Mouse (Mus musculus) stomach, postnatal 0 days (tissue): ENCODE results near the gene Midn. TPM values are rescaled to one million over a fixed set of nuclear protein-coding genes. Genes with fewer than 3 reads are reported as not detected.
A peak's percentile ranks its signal among the peaks of the same experiment; 100 is the strongest.

Experiments used
- ATAC-seq: fragments of 200-750 bp; cut with Nextera tagmentation; 2 replicates; pipeline ENCODE4 v1.8.0; 2017; ENCODE audit not compliant: low FRiP score, low TSS enrichment
- DNase-seq: peaks from one replicate; pipeline ENCODE4 v3.0.0-alpha.2; 2016; ENCODE audit warnings: low spot score
- H3K27ac ChIP-seq: fragments of 300-500 bp; sonication (generic); replicated peaks from 2 replicates; pipeline ENCODE4 v1.5.1; 2014; ENCODE audit warnings: mild to moderate bottlenecking, control low read depth
- H3K27me3 ChIP-seq: fragments of 300-500 bp; sonication (generic); 2 replicates; pipeline ENCODE4 v1.6.1; 2014; ENCODE audit warnings: low read length; ENCODE audit not compliant: control insufficient read depth, insufficient read depth
- H3K36me3 ChIP-seq: fragments of 300-500 bp; sonication (generic); 2 replicates; pipeline ENCODE4 v1.6.1; 2014; ENCODE audit warnings: low read length, mixed read lengths; ENCODE audit not compliant: control insufficient read depth, insufficient read depth
- H3K4me1 ChIP-seq: fragments of 300-500 bp; sonication (generic); replicated peaks from 2 replicates; pipeline ENCODE4 v1.6.1; 2014; ENCODE audit warnings: antibody characterized with exemption; ENCODE audit not compliant: control insufficient read depth, insufficient read depth
- H3K4me2 ChIP-seq: fragments of 300-500 bp; sonication (generic); replicated peaks from 2 replicates; pipeline ENCODE4 v1.6.1; 2014; ENCODE audit warnings: low read depth, mild to moderate bottlenecking, control low read depth, moderate library complexity
- H3K4me3 ChIP-seq: fragments of 300-500 bp; sonication (generic); 2 replicates; pipeline ENCODE4 v1.5.1; 2014; ENCODE audit warnings: low read depth, low read length, control low read depth
- H3K9ac ChIP-seq: fragments of 300-500 bp; sonication (generic); 2 replicates; pipeline ENCODE4 v1.6.1; 2014; ENCODE audit warnings: mild to moderate bottlenecking, low read length, control low read depth, mixed read lengths
- H3K9me3 ChIP-seq: fragments of 300-500 bp; sonication (generic); 2 replicates; pipeline ENCODE4 v1.6.1; 2016; ENCODE audit warnings: low read length; ENCODE audit not compliant: control insufficient read depth
- CTCF ChIP-seq: IDR thresholded peaks from 2 replicates; pipeline ENCODE4 v1.5.1; 2016; ENCODE audit warnings: antibody characterized with exemption, low read depth, mild to moderate bottlenecking, moderate library complexity
- EP300 ChIP-seq: optimal IDR thresholded peaks from 2 replicates; pipeline ENCODE3; 2016; ENCODE audit warnings: antibody characterized with exemption
- WGBS: fragments of 180-500 bp; shearing (Covaris S2); extraction: QIAGEN DNeasy Blood & Tissue Kit; methylation state at CpG from one replicate; pipeline ENCODE4 v1.1.7; 2014; 5-methylcytosine and 5-hydroxymethylcytosine counted together
- polyA plus RNA-seq: library from polyadenylated mRNA; unstranded; fragments of >200 nt; fragmentation: Nextera tagmentation; extraction: Ambion mirVana; gene quantifications from 2 replicates; pipeline ENCODE4 v1.2.1, GENCODE M21; 2015

The Midn gene
- polyA plus RNA-seq, 1 experiment from 2014 or later = 9.6 TPM

DNA sequence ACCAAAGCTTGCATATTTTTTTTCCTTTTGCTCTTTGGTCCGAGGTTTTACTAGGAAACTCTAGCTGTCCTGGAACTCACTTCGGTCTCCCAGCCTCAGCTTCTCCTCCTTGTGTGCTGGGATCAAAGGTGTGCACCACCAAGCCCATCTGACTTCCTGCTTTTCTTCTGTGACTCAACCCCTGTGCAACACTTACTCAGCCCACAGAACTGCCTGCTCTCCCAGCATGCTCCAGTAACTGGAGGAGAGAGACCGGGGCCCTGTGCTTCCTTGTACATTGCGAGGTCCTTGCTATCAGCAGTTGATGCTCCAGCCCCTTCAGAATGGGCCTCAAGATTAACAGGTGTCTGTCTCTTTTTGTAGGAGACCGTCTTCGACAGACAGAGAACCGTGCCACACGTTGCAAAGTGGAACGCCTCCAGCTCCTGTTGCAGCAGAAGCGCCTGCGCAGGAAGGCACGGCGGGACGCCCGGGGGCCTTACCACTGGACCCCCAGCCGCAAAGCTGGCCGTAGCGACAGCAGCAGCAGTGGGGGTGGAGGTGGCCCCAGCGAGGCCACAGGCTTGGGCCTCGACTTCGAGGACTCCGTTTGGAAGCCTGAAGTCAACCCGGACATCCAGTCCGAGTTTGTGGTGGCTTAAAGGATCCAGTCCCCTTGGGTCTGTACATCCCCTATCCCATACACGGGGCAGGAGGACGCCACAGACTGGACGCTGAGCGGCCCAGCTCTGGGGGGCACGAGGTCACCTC is 8.1 kb downstream of the Midn start:
- Histone ChIP-seq H3K27me3 (no peaks in the 10 kb centered on the region), H3K27ac (peak overlapping the region; percentile 76), H3K4me2 (no peak overlapping the region), H3K9ac (no peak overlapping the region), H3K36me3 (peaks cover 36% of the 10 kb centered on the region), H3K4me1 (peaks cover 30% of the 10 kb centered on the region), H3K4me3 (no peak overlapping the region), H3K9me3 (no peaks in the 10 kb centered on the region)
- WGBS = 75% methylated on average over 28 of the region's 29 CpGs
- ATAC-seq (no peak), DNase-seq (no peak)
- no peak for TF ChIP-seq EP300
- no peak for TF ChIP-seq CTCF

DNA sequence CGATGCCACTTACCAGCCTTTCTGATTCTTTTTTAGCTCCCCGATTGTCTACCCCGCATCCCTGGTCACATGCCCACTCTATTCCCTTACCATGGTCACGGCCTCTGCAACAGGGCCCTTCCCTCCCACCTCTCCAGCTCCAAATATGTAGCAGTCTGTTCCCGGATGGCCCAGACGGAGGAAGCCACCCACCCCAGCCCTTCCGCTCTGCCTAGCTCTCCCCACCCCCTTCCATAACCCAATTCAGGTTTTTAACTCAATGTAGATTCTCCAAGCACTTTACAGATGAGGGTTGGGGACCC is 8.6 kb downstream of the Midn start:
- H3K9ac ChIP-seq = no peak overlapping the region
- no peak for ATAC-seq
- H3K27ac ChIP-seq = peak overlapping the region; percentile 76
- H3K27me3 ChIP-seq = no peaks in the 10 kb centered on the region
- no peak for DNase-seq
- H3K36me3 ChIP-seq = peaks cover 36% of the 10 kb centered on the region
- TF ChIP-seq EP300 = no peak
- no peak for TF ChIP-seq CTCF
- no peak overlapping the region for H3K4me3 ChIP-seq
- peaks cover 29% of the 10 kb centered on the region for H3K4me1 ChIP-seq
- WGBS = 50% methylated on average over 7 of the region's 7 CpGs
- no peaks in the 10 kb centered on the region for H3K9me3 ChIP-seq
- no peak overlapping the region for H3K4me2 ChIP-seq

DNA sequence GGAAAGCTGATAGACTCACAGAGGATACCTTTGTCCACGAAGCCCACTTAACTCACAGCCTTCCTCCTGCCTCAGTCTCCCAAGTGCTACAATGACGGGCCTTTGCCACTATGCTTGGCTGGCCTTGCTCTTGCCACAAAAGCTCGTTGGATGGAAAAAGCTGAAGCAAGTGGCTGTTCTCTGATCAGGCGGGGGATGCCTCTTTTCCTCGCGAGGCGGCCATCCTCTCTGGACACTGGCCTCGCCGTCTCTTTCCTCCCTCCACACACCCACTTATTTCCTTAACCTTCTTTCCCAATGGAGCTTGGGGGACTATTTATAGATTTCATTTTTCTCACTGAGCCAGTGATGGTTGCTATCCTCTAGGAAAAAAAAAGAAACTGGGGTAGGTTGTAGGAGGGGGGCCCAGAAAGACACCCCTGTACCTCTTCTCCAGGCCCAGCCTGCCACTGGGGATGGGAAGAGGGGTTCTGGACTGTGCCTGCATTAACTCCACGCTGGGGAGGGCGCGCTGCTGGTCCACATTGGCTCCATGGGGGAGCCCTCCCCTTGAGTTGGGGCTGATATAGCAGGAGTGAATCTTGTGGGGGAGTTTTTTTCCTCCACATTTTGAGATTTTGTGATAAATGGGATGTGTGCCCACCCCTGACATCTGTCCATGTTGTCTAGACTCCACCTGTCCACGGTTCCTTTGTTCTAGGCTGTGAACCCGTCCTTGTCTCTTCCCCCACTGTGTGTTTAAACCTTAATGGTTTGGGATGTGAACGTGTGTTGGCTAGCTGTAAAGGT is 9.3 kb downstream of the Midn start:
- 61% methylated on average over 15 of the region's 15 CpGs for WGBS
- Histone ChIP-seq H3K9ac (no peak overlapping the region), H3K4me3 (no peak overlapping the region), H3K36me3 (peaks cover 36% of the 10 kb centered on the region), H3K9me3 (no peaks in the 10 kb centered on the region), H3K27ac (peak overlapping the region; percentile 76), H3K27me3 (no peaks in the 10 kb centered on the region), H3K4me2 (no peak overlapping the region), H3K4me1 (peaks cover 26% of the 10 kb centered on the region)
- ATAC-seq = no peak
- DNase-seq = no peak
- no peak for TF ChIP-seq CTCF
- no peak for TF ChIP-seq EP300

DNA sequence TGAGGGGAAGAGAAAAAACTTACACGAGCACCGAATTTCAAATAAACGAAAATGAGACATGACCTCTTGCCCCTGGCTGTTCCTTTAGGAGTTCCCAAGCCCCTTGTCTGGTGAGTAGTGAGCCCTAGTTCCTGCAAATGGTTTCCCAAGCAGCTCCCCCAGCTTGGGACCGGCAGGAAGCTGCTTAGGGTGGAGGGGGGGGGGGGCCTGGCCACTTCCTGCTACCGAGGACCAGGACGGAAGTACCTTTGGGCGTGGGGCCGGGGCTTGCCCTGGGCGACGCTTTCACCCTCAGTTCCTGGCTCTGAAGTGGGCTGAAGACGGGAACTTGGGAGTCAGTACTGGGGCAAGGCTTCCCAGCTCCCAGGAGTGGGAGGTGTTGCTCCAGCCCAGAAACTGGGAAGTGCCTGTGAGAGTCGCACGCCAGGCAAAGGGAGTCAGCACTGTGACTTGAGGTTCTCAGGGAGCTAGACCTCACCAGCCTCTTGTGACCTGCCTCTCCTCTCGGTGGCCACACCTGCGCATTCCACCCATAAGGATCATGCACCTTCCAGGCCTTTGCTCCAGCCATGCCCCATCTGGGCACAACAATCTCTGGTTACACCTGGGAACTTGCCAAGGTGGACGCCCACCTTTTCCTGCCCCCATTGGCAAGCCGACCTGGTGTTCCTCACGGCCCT is 10.4 kb downstream of the Midn start:
- peak; percentile 33 for ATAC-seq
- Histone ChIP-seq H3K27me3 (no peaks in the 10 kb centered on the region), H3K4me1 (peaks cover 18% of the 10 kb centered on the region), H3K27ac (peak overlapping the region; percentile 97), H3K4me3 (no peak overlapping the region), H3K36me3 (peaks cover 33% of the 10 kb centered on the region), H3K9ac (peak overlapping the region; percentile 31; the same call in 1 of the 2 replicates), H3K9me3 (no peaks in the 10 kb centered on the region), H3K4me2 (peak overlapping the region; percentile 68)
- peak; percentile 84 for DNase-seq
- no peak for TF ChIP-seq EP300
- TF ChIP-seq CTCF = no peak
- 7% methylated on average over 18 of the region's 18 CpGs for WGBS

- peak; percentile 66 for DNase-seq
- Histone ChIP-seq H3K4me2 (peak overlapping the region; percentile 68), H3K36me3 (peaks cover 28% of the 10 kb centered on the region), H3K27ac (peak overlapping the region; percentile 97), H3K27me3 (no peaks in the 10 kb centered on the region), H3K4me3 (peak overlapping the region; percentile 28), H3K4me1 (peaks cover 16% of the 10 kb centered on the region), H3K9me3 (no peaks in the 10 kb centered on the region), H3K9ac (peak overlapping the region; percentile 41; the same call in 1 of the 2 replicates)
- ATAC-seq = 0 out of 2 replicates have a peak, but pooled peaks have one; percentile 4
- TF ChIP-seq EP300 = no peak
- no peak for TF ChIP-seq CTCF
- 8% methylated on average over 12 of the region's 12 CpGs for WGBS
These were observed 11.0 kb downstream of the Midn start for GRCm38 (mm10) chr10:80159021-80159560.
